In genomic region chr8:12976290-12976689, GRCm38 (mm10) we compare ENCODE assay signal across 32 mouse cellular contexts. TPM values are rescaled to one million over a fixed set of nuclear protein-coding genes. Genes with fewer than 3 reads are reported as not detected.
DNase-seq lines count a peak whose midpoint lies in the region; ATAC-seq and TF ChIP-seq lines count a peak whose summit lies in the region.
"Had no signal": no experiment of that assay in that cellular context is flagged by ENCODE, and none has a peak within 500 bp of the region (broad histone marks: within the 10 kb centered on the region; RNA-seq: fewer than 3 reads in every experiment).

No protein-coding gene starts in this region.

- no peak for TF ChIP-seq CTCF in kidney, adult 2 months (conservative IDR thresholded peaks at IDR 0.05; ENCODE audit: insufficient read depth, insufficient read length, low read depth, low read length)

- ATAC-seq in midbrain, embryonic 11.5 days (ENCODE audit: low FRiP score): no peak
- ATAC-seq in granulocyte monocyte progenitor cell, adult 5-6 weeks (replicated peaks; ENCODE audit: poor library complexity, severe bottlenecking): peak; percentile 72
- ATAC-seq: forebrain, embryonic 15.5 days; hindbrain, embryonic 16.5 days; Patski had no signal

- H3K4me2 ChIP-seq in midbrain, embryonic 11.5 days: no peak overlapping the region
- H3K4me2 ChIP-seq: embryonic facial prominence, embryonic 13.5 days; forebrain, embryonic 12.5 days; forebrain, embryonic 15.5 days; heart, embryonic 11.5 days; hindbrain, embryonic 13.5 days had no signal

- H3K4me1 ChIP-seq in kidney, adult 2 months (ENCODE audit: control insufficient read depth, insufficient read depth, low read length): no peaks in the 10 kb centered on the region
- H3K4me1 ChIP-seq in midbrain, embryonic 11.5 days (ENCODE audit: control insufficient read depth, insufficient read depth, low read length): peaks cover 4% of the 10 kb centered on the region; the same call in 1 of the 2 replicates
- peaks cover 7% of the 10 kb centered on the region for H3K4me1 ChIP-seq in midbrain, embryonic 10.5 days
- peaks cover 78% of the 10 kb centered on the region for H3K4me1 ChIP-seq in megakaryocyte, embryonic 14.5 days
- H3K4me1 ChIP-seq: forebrain, embryonic 12.5 days had no signal

- no peak overlapping the region for H3K4me3 ChIP-seq in kidney, adult 2 months (ENCODE audit: insufficient read depth, low read depth, low read length)
- H3K4me3 ChIP-seq in midbrain, embryonic 11.5 days (ENCODE audit: low read depth, low read length): no peak overlapping the region
- no peak overlapping the region for H3K4me3 ChIP-seq in midbrain, embryonic 10.5 days
- H3K4me3 ChIP-seq in megakaryocyte, embryonic 14.5 days (replicated peaks): peak overlapping the region; percentile 62
- H3K4me3 ChIP-seq: embryonic facial prominence, embryonic 10.5 days; embryonic facial prominence, embryonic 13.5 days; erythroblast, embryonic 14.5 days; forebrain, embryonic 12.5 days; forebrain, embryonic 15.5 days; hindbrain, embryonic 10.5 days; hindbrain, embryonic 13.5 days had no signal

- H3K27me3 ChIP-seq in kidney, adult 2 months (replicated peaks; ENCODE audit: control insufficient read depth, insufficient read depth, low read length): no peaks in the 10 kb centered on the region
- no peaks in the 10 kb centered on the region for H3K27me3 ChIP-seq in midbrain, embryonic 11.5 days (ENCODE audit: control insufficient read depth, insufficient read depth, low read length)
- no peaks in the 10 kb centered on the region for H3K27me3 ChIP-seq in midbrain, embryonic 10.5 days (ENCODE audit: low read depth, poor library complexity, severe bottlenecking)
- H3K27me3 ChIP-seq in megakaryocyte, embryonic 14.5 days (replicated peaks): peaks cover 40% of the 10 kb centered on the region
- H3K27me3 ChIP-seq: embryonic facial prominence, embryonic 13.5 days; forebrain, embryonic 12.5 days; forebrain, embryonic 15.5 days; hindbrain, embryonic 13.5 days; Patski had no signal

- no peak overlapping the region for H3K27ac ChIP-seq in kidney, adult 2 months (ENCODE audit: insufficient read depth, low read depth, low read length)
- no peak overlapping the region for H3K27ac ChIP-seq in midbrain, embryonic 11.5 days (ENCODE audit: low read depth, low read length)
- no peak overlapping the region for H3K27ac ChIP-seq in midbrain, embryonic 10.5 days (replicated peaks)
- H3K27ac ChIP-seq: embryonic facial prominence, embryonic 10.5 days; embryonic facial prominence, embryonic 13.5 days; forebrain, embryonic 12.5 days; forebrain, embryonic 15.5 days; hindbrain, embryonic 10.5 days; hindbrain, embryonic 13.5 days had no signal

- peak; percentile 27 for DNase-seq in kidney, adult 2 months
- no peak for DNase-seq in kidney, postnatal 36 days
- DNase-seq in midbrain, embryonic 11.5 days (ENCODE audit: low spot score, missing footprints): peak; percentile 56
- DNase-seq in midbrain, embryonic 10.5 days (ENCODE audit: low spot score): no peak
- no peak for DNase-seq in left cerebral cortex, adult 18-20 months (ENCODE audit: low spot score in 2 of 2)
- DNase-seq in neural tube, embryonic 10.5 days (ENCODE audit: extremely low spot score, low spot score): no peak
- DNase-seq: adrenal gland, postnatal 10 days; adrenal gland, postnatal 36 days; B cell, adult 2 months; cerebellum, adult 18-20 months; cerebellum, adult 9-10 months; cerebellum, postnatal 14 days; embryo, embryonic 11 days; gastrocnemius, postnatal 10 days; gastrocnemius, postnatal 36 days; heart, adult 11 months had no signal

- no peaks in the 10 kb centered on the region for H3K36me3 ChIP-seq in kidney, adult 2 months (ENCODE audit: control insufficient read depth, insufficient read depth, low read length)
- H3K36me3 ChIP-seq in midbrain, embryonic 11.5 days (ENCODE audit: control insufficient read depth, insufficient read depth, low read length): peaks cover 4% of the 10 kb centered on the region; the same call in 1 of the 2 replicates
- H3K36me3 ChIP-seq in midbrain, embryonic 10.5 days: peaks cover 64% of the 10 kb centered on the region
- peaks cover 88% of the 10 kb centered on the region for H3K36me3 ChIP-seq in megakaryocyte, embryonic 14.5 days (replicated peaks; ENCODE audit: low read length)
- H3K36me3 ChIP-seq: G1E had no signal

- TF ChIP-seq POLR2A in kidney, adult 2 months (IDR thresholded peaks at IDR 0.05; ENCODE audit: low read depth, low read length): no peak

- whole genome bisulfite sequencing in kidney, adult 2 months: 65% methylated on average over 11 of the region's 11 CpGs
- WGBS in midbrain, embryonic 11.5 days: 84% methylated on average over 11 of the region's 11 CpGs
- 86% methylated on average over 11 of the region's 11 CpGs for WGBS in midbrain, embryonic 10.5 days

- no peak overlapping the region for H3K9ac ChIP-seq in midbrain, embryonic 11.5 days (ENCODE audit: low read length)
- H3K9ac ChIP-seq: embryonic facial prominence, embryonic 13.5 days; forebrain, embryonic 12.5 days; forebrain, embryonic 15.5 days; hindbrain, embryonic 13.5 days had no signal

- no peaks in the 10 kb centered on the region for H3K9me3 ChIP-seq in midbrain, embryonic 11.5 days (ENCODE audit: control insufficient read depth, low read length)
- H3K9me3 ChIP-seq in midbrain, embryonic 10.5 days (replicated peaks): peaks cover 3% of the 10 kb centered on the region; the same call in 1 of the 2 replicates
- H3K9me3 ChIP-seq in megakaryocyte, embryonic 14.5 days: no peaks in the 10 kb centered on the region
- H3K9me3 ChIP-seq: embryonic facial prominence, embryonic 10.5 days; embryonic facial prominence, embryonic 13.5 days; forebrain, embryonic 12.5 days; forebrain, embryonic 15.5 days; G1E; hindbrain, embryonic 10.5 days; hindbrain, embryonic 13.5 days had no signal

RNA-seq across cellular contexts. Expression of gene F7, which starts 49.5 kb away (rescaled TPM):
- 0.19 and 0.39 TPM in 2 replicates for polyA plus RNA-seq in kidney, adult 2 months (2012; rRNA removed)
- 0.07 and 0.14 TPM in 2 replicates for polyA plus RNA-seq in midbrain, embryonic 11.5 days (2014; fragmentation: Nextera tagmentation; extraction: Ambion mirVana)
- polyA plus RNA-seq in midbrain, embryonic 10.5 days (2016; fragmentation: Nextera tagmentation; extraction: Ambion mirVana): 0.06 and 0.09 TPM in 2 replicates
- 1.3 TPM in 1 of 2 replicates, not detected in the other for total RNA-seq in granulocyte monocyte progenitor cell, adult 5-6 weeks (2014; fragmentation: Nextera tagmentation)
- total RNA-seq in granulocyte monocyte progenitor cell, adult 5-6 weeks (2017): 0.46 and 1.0 TPM in 2 replicates
- polyA plus RNA-seq in megakaryocyte, embryonic 14.5 days (2012; ENCODE audit: insufficient read depth, low replicate concordance): 11.8 TPM in 1 of 2 replicates, not detected in the other
- total RNA-seq in left cerebral cortex, adult 18-20 months (2021): under 1 TPM in 1 of 2 experiments, not detected in 1; 0.19 TPM
- total RNA-seq: CH12.LX; gastrocnemius, postnatal 10 days; gastrocnemius, postnatal 36 days had no signal
- polyA plus RNA-seq: embryonic facial prominence, embryonic 13.5 days; G1E; heart, embryonic 11.5 days; heart, embryonic 14.5 days; heart, postnatal 0 days; hindbrain, embryonic 13.5 days; hindbrain, embryonic 16.5 days; Patski had no signal

Comparison
In these comparisons a context has a peak if more than half of its experiments do, and no peak if none do; other contexts are left out.
1. DNase-seq: peak in kidney, adult 2 months (single experiment) and midbrain, embryonic 11.5 days (single experiment); none in kidney, postnatal 36 days (0 of 2), midbrain, embryonic 10.5 days (single experiment), left cerebral cortex, adult 18-20 months (0 of 2) and neural tube, embryonic 10.5 days (single experiment).